Mouse (Mus musculus) heart, adult 2 months (tissue): Measurements from ENCODE around the gene Cphx1. TPM values are rescaled to one million over a fixed set of nuclear protein-coding genes. Genes with fewer than 3 reads are reported as not detected.
A peak's percentile ranks its signal among the peaks of the same experiment; 100 is the strongest.
"Not testable (repeated sequence)": the region's sequence is repeated elsewhere in the genome, so short reads cannot be mapped to it uniquely, and the experiment has no call there.

Experiments
- DNase-seq, 2 experiments: peaks; one replicate each; pipeline ENCODE4 v3.0.0; 2021
- H3K27ac ChIP-seq: fragments of 200-600 bp; 2 replicates; pipeline ENCODE4 v1.8.1; 2022
- H3K27me3 ChIP-seq: fragments of 200-500 bp; 2 replicates; pipeline ENCODE4 v1.6.1; 2012; ENCODE audit warnings: mild to moderate bottlenecking, low read length, inconsistent platforms, mixed read lengths; ENCODE audit not compliant: control insufficient read depth, insufficient read depth
- H3K36me3 ChIP-seq: fragments of 200-500 bp; 2 replicates; pipeline ENCODE4 v1.6.1; 2012; ENCODE audit warnings: low read length, inconsistent platforms; ENCODE audit not compliant: control insufficient read depth, insufficient read depth
- H3K4me1 ChIP-seq: fragments of 200-500 bp; 2 replicates; pipeline ENCODE4 v1.6.1; 2011; ENCODE audit warnings: low read length; ENCODE audit not compliant: control insufficient read depth, insufficient read depth
- H3K4me3 ChIP-seq: fragments of 200-600 bp; 2 replicates; pipeline ENCODE4 v1.8.1; 2022
- H3K79me2 ChIP-seq: fragments of 200-500 bp; replicated peaks from 2 replicates; pipeline ENCODE4 v1.6.1; 2012; ENCODE audit warnings: mild to moderate bottlenecking, inconsistent platforms, low read length, moderate library complexity, mixed read lengths; ENCODE audit not compliant: control insufficient read depth, insufficient read depth
- H3K9ac ChIP-seq: fragments of 200-500 bp; 2 replicates; pipeline ENCODE4 v1.6.1; 2012; ENCODE audit warnings: low read depth, mild to moderate bottlenecking, control low read depth, inconsistent platforms, low read length, mixed read lengths
- WGBS: fragments of 180-500 bp; shearing (Covaris S2); methylation state at CpG from one replicate; pipeline ENCODE4 v1.1.7; 2018; 5-methylcytosine and 5-hydroxymethylcytosine counted together
- intact Hi-C: fragments of 180-260 bp; cut with DNase I; formaldehyde crosslinking; loops from one replicate; pipeline ENCODE4 v1.15.1; 2025
- polyA plus RNA-seq: library from polyadenylated mRNA; depleted of rRNA; stranded (reverse); fragments of >200 nt; gene quantifications from 2 replicates; pipeline ENCODE4 v1.2.3, GENCODE M21; 2012; rRNA removed
- total RNA-seq, 2 experiments: library from RNA; stranded (reverse); gene quantifications; 2 replicates each; pipeline ENCODE4 v1.2.3; 2021

Gene Cphx1
- total and polyA plus RNA-seq, 3 experiments, result not detected

DNA sequence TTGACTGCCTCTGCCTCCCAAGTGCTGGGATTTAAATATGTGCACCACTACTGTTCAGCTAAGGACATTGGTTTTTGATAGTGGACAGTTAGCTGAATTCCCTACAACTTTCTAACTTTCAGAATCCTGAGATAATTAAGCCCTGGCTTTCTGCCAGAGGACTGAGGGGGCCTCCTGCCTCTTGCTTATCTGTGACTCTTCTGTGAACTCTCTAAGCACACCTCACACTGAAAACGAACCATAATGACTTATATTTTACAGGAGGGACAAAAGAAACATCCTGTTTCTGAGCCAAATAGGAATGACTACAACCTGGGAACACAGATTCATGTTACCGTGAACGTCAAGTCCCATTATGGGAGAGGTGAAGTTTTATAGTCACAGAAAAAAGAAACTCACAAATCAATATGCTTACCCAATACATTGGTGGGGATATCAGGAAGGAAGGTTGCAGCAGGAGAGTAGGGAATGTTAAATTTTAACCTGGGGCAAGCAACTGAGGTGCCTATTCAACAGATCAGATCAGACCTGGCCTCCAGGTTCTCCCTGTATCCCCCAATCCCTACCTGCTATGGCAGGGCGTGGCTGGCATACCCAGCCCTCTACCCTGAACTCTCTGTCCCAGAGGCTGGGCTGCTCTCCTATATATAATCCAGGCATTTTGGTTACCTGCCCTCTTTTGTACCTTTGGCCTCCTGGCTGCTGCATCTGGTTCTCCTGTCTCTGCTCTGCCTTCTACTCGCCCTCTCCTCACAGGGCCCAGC, 1.1 kb upstream of the Cphx1 start:
- intact Hi-C loops, H3K27ac ChIP-seq, DNase-seq, H3K36me3 ChIP-seq, H3K4me3 ChIP-seq, H3K9ac ChIP-seq, H3K27me3 ChIP-seq, H3K79me2 ChIP-seq, H3K4me1 ChIP-seq: not testable (repeated sequence)
- no CpG with 5 or more reads among the region's 5 CpGs for WGBS

DNA sequence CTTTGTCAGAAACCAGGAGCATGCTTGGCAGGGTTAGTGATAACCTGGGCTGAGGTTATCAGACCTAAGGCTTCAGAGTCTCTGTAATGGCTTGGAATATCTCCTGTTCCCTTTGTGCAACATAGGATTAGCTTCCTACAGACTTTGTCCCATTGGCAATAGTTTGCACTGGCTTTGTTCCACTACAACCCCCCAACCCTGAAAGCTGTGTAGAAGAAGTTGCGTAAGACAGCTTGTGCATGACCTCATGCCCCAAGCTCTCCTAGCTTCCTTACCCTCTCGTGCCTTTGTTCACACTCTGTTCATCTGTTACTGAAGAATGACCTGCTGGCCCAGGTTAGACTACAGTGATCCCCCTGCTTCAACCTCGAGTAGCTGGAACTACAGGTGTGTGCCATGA, 19.8 kb downstream of the Cphx1 start:
- H3K27ac ChIP-seq, intact Hi-C loops, H3K36me3 ChIP-seq, H3K4me1 ChIP-seq, H3K4me3 ChIP-seq, H3K9ac ChIP-seq, H3K79me2 ChIP-seq, DNase-seq, H3K27me3 ChIP-seq: not testable (repeated sequence)
- no CpG with 5 or more reads among the region's 3 CpGs for WGBS

DNA sequence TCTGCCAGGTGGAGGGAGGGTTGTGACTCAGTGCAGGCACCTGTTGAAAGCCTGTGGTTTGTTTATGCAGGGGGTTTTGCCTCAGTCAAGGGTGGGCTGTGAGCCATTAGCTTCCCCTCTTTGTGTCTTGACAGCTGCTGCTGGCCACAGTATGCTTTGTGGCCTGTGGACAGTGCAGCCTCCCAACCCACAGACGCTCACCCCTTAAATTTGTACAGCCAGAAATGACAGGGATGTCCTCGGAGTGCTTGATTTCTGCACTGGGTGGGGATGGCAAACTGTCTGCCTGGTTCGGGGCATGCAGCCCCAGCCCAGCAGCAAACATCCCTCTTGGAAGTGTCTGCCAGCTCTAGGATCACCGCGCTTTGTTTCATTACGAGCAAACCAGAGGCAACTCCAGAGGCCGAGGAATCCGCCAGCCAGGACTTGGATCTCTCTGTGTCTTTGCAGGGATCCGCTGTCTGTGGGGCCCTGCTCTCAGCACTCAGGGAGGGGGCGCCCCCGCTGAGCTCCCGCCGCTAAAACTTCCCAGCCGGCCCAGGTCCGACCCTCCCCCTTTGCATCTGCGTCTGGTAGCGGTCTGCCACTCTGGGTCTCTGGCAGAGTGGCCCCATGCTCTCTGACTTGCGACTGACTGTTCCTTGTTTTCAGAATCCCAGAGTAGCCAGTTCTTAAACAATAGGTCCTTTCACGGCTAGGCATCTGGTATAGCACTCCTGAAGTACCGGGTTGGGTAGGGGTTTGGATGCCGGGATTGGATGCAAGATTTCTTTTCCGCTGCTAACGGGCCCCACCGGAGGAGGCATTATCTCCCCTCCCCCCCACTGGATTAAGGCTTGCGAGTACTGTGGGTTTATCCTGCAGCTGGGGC, 40.5 kb downstream of the Cphx1 start, which contains the start of gene Duxbl1:
TSS of gene Duxbl1 (plus strand) at position 207 of the 871 bp plus-strand sequence.
- H3K27me3 ChIP-seq, H3K79me2 ChIP-seq, H3K36me3 ChIP-seq, H3K4me1 ChIP-seq, DNase-seq, H3K27ac ChIP-seq, H3K4me3 ChIP-seq, intact Hi-C loops, H3K9ac ChIP-seq: not testable (repeated sequence)
- WGBS, result no CpG with 5 or more reads among the region's 25 CpGs

DNA sequence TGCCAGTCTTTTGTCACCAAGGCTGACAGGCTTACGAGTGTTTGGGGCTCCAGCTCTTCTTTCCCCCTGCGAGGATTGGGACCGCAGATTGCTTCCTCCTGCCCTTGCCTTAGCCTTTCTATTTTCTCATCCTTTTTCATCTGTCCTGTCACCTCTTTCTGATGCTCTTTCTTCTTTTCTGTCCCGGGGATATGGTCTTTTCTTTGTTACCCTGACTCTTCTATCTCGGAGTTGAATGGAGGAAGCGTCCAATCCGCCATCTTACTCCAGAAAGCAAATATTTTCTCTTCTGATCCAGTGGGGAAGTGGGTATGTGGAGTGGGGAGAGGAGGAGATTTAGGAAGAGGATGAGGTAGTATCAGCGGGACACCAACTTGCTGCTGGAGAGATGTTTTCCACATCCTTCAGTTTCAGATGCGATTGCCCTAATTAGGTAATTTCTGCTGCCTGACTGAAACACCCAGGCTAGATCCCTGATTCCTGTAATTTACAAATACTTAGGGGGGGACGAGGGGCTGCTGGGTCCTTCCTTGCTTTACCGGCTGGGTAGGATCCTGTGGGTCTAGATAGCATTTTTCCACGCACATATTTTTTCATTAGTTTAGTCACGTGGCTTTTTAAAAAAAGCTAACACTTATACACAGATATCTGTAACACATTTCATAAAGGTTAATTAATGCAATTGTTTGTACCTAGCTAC, 41.3 kb downstream of the Cphx1 start:
- WGBS, result 12% methylated on average over 9 of the region's 13 CpGs
- not testable (repeated sequence) for H3K27ac ChIP-seq, DNase-seq

DNA sequence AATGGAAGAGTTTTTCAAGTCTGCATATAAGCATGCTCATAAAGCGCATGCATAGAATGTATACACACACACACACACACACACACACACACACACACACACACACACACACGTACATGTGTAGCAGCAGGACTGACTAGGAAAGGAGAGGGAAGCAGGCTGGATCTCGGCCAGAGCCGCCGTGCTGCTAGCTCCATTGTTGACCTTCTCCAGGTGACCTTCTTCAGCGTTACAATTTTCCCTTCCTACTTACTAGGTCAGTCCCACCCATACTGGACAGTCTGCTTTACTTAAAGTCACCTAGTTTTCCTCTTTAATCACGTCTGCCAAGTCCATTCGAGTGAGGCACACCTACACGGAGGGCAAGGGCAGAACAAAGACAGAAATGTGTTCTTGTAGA, 43.8 kb downstream of the Cphx1 start:
- H3K4me3 ChIP-seq, H3K79me2 ChIP-seq, H3K27ac ChIP-seq, H3K27me3 ChIP-seq, intact Hi-C loops, H3K4me1 ChIP-seq, H3K9ac ChIP-seq, H3K36me3 ChIP-seq: not testable (repeated sequence)
- WGBS, result 10% methylated on average over 6 of the region's 9 CpGs
- peak in 1 of 2 experiments; percentile 14 for DNase-seq

More for the DNA sequence above, 41.3 kb downstream of the Cphx1 start:
- H3K4me1 ChIP-seq, H3K79me2 ChIP-seq, H3K9ac ChIP-seq, intact Hi-C loops, H3K4me3 ChIP-seq, H3K27me3 ChIP-seq, H3K36me3 ChIP-seq: not testable (repeated sequence)

Other genes with a start within 250 kb of the Cphx1 start
- gene Ppif, start 244.2 kb upstream of the Cphx1 start, total RNA-seq, result 100 to 1,000 TPM; 244 to 288 TPM
- 487 and 529 TPM in 2 replicates for gene Ppif, start 244.2 kb upstream of the Cphx1 start, polyA plus RNA-seq
- gene Zcchc24, start 169.3 kb upstream of the Cphx1 start, total RNA-seq, result 10 to 100 TPM; 33.5 TPM
- gene Zcchc24, start 169.3 kb upstream of the Cphx1 start, polyA plus RNA-seq, result 27.3 and 39.4 TPM in 2 replicates
- gene Anxa11, start 96.1 kb upstream of the Cphx1 start, total RNA-seq, result 10 to 100 TPM; 77.9 to 82.4 TPM
- gene Anxa11, start 96.1 kb upstream of the Cphx1 start, polyA plus RNA-seq, result 74.0 and 90.3 TPM in 2 replicates
- 1 to 10 TPM; 1.6 to 3.4 TPM for gene Plac9a, start 35.2 kb upstream of the Cphx1 start, total RNA-seq
- 4.1 and 7.6 TPM in 2 replicates for gene Plac9a, start 35.2 kb upstream of the Cphx1 start, polyA plus RNA-seq
- gene Tmem254a, start 10.6 kb upstream of the Cphx1 start, total RNA-seq, result under 1 TPM; 0.23 to 0.73 TPM
- gene Tmem254a, start 10.6 kb upstream of the Cphx1 start, polyA plus RNA-seq, result 0.94 and 1.3 TPM in 2 replicates
- not detected for gene Duxbl1, start 40.3 kb downstream of the Cphx1 start, total RNA-seq
- gene Duxbl1, start 40.3 kb downstream of the Cphx1 start, polyA plus RNA-seq, result 0.23 TPM in 1 of 2 replicates, not detected in the other
- 10 to 100 TPM; 15.9 to 20.6 TPM for gene Gm9780, start 104.4 kb downstream of the Cphx1 start, total RNA-seq
- gene Gm9780, start 104.4 kb downstream of the Cphx1 start, polyA plus RNA-seq, result 62.6 and 76.8 TPM in 2 replicates
- gene Tmem254c, start 129.1 kb downstream of the Cphx1 start, total RNA-seq, result 1 to 10 TPM; 4.6 to 5.1 TPM
- gene Tmem254c, start 129.1 kb downstream of the Cphx1 start, polyA plus RNA-seq, result not detected in 2 replicates
- gene Cphx2, start 143.2 kb downstream of the Cphx1 start, total RNA-seq, result not detected
- gene Cphx2, start 143.2 kb downstream of the Cphx1 start, polyA plus RNA-seq, result not detected in 2 replicates
- gene Cphx3, start 144.0 kb downstream of the Cphx1 start, total RNA-seq, result not detected
- not detected in 2 replicates for gene Cphx3, start 144.0 kb downstream of the Cphx1 start, polyA plus RNA-seq
- not detected for gene Duxbl2, start 180.0 kb downstream of the Cphx1 start, total RNA-seq
- 0.27 TPM in 1 of 2 replicates, not detected in the other for gene Duxbl2, start 180.0 kb downstream of the Cphx1 start, polyA plus RNA-seq
- 10 to 100 TPM; 36.0 to 37.7 TPM for gene Plac9b, start 244.2 kb downstream of the Cphx1 start, total RNA-seq
- gene Plac9b, start 244.2 kb downstream of the Cphx1 start, polyA plus RNA-seq, result 43.4 and 81.1 TPM in 2 replicates